Mouse (Mus musculus) G1E-ER4 (cell line): ENCODE measurements around the gene Cped1. TPM values are rescaled to one million over a fixed set of nuclear protein-coding genes. Genes with fewer than 3 reads are reported as not detected.

Source experiments
- GATA1 ChIP-seq: IDR thresholded peaks from one replicate; pipeline ENCODE4 v1.8.0; 2012; ENCODE audit warnings: low read length, inconsistent platforms
- polyA plus RNA-seq: library from polyadenylated mRNA; stranded (reverse); fragments of >175 nt; gene quantifications from 2 replicates; pipeline ENCODE4 v1.2.3, GENCODE M21; 2012

The Cped1 gene
- polyA plus RNA-seq, 1 experiment: not detected

DNA sequence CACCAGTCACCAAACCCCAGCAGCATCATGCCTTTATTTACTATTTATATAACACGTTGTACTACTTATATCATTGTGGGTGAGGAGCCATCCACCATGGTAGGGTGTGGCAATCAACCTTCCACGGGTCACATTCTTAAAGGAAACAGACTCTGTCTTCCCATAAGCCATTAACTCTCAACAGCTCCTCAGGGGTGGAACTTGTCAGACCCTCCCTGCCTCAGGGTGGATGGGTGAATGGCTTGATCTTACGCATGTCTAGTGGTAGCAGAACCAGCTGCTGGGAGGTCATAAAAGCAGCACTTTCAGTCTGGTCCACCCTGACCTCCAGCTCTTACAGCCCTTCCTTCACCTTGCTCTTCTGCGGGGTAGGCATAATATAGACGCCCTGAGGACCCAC, 100.3 kb downstream of the Cped1 start:
- TF ChIP-seq GATA1: no peak

DNA sequence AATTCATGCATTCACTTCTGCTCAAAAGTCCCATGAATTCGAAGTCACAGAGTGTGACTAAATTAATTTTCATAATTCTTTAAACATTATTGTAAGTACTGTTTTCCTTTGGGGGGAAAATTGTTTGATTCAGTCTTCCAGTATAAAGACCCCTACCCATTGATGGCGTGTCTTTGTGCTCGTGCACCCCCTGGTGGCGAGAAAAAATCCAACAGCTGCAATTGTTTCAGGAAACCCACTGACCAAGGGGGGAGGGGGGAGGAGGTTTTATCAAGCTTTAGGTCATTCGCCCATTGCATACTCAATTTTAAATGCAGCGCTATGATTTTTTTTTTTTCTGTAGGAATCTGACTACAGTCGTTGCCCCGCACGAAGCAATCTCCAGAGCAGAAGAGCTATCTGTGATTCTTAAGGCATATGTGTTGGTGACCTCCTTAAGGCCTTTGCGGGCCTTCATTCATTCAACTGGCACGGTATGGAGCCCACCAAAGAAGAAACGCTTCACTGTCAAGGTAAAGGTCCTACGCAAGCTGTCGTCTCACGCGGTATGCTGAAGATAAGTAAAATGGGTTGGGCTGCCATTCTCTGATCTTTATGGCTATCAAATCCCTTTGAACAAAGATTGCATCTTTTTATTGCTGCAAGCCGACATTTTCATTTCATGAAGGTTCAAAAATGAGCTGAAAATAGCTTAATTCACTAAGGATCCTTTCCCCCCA, 102.8 kb downstream of the Cped1 start:
- TF ChIP-seq GATA1: no peak

DNA sequence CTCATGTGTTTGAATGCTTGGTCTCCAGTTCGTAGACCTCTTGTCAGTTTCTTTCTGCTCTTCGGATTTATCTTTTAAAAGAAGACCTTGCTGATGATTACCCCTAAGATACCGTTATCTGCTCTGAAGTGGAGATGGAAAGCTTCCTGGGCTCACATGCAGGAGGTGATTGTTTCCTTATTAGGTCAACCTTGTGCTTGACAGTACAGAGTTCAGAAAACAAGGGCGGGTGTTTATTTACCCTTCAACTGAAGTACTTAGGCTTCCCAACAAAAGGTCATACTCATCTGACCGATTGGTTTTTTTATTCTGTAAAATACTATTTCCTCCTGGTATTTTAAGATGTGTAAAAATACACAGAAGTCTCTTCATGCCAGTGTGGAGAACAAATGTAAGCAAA, 106.1 kb downstream of the Cped1 start:
- TF ChIP-seq GATA1: no peak

DNA sequence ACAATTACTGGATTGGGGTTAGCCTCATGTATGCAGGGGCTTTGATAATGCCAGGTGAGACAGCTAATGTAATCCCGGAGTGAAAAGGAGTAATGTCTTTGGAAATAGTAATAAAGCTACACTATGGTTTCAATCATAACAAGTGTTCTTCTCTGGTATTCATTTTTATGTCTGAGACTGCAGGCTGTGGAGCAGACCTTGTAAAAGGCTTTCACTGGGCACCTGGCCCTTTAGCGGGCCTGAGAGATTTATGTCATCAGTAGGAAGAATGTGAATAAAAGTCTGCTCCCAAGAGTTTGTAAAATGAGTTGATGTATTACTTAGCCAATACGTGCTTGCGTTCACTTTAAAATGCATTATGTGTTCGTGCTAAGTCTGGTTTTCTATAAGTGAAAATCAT, 108.1 kb downstream of the Cped1 start:
- no peak for TF ChIP-seq GATA1

DNA sequence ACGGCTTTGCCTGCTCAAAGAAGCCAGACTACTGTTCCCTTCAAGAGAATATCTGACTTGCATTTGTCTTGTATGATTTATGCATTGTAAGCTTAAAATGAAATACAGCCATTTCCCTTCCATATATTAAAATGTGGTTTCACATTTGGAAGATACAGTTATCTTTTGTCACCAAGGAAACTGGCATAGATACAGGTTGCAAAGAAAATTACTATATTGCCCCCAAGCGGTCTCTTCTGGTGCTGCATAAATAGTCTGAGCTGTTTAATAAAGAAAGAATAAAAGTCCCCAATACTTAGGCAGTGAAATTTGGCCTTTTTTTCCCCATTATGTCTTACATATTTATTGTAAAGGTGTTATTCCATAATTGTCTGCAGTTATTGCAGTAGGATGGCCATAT, 112.0 kb downstream of the Cped1 start:
- TF ChIP-seq GATA1: no peak

- TF ChIP-seq GATA1: no peak
Observed at GRCm38 (mm10) chr6:22099832-22100231, 114.1 kb downstream of the Cped1 start.

DNA sequence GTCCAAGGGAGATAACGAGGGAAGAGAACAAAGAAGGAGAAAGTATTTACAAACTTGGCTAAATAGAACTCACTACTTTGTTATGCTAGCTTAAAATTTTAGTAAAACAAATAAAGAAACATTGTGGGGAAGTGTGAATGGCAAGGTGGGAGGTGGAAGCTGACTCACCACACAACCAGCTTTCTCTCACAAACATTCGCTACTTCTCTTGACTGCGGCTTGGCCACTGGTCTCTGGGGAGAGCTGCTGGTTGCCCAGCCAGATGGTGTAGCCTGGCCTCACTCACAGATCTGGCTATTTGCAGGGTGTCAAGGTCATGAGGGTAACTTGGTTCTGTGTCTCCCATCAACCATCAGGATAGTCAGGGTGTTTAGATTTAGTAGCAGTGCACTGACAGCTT, 116.2 kb downstream of the Cped1 start:
- TF ChIP-seq GATA1: no peak

DNA sequence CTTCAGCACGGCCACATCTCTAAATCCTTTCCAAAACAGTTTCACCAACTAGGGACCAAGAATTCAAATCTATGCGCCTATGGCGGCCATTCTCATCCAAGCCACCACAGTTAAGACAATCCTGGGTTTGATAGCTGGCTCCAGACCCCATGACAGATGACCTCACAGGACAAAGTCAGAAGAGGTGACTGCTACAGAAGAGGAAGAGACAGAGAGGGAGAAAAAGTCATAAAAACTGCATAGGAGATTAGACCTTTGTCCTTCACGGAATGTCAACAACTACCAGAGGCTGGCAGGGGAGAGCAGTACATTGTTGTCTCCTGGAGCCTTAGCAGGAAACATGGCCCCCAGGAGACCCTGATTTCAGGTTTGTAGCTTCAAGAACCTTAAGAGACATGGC, 117.0 kb downstream of the Cped1 start:
- TF ChIP-seq GATA1: no peak

DNA sequence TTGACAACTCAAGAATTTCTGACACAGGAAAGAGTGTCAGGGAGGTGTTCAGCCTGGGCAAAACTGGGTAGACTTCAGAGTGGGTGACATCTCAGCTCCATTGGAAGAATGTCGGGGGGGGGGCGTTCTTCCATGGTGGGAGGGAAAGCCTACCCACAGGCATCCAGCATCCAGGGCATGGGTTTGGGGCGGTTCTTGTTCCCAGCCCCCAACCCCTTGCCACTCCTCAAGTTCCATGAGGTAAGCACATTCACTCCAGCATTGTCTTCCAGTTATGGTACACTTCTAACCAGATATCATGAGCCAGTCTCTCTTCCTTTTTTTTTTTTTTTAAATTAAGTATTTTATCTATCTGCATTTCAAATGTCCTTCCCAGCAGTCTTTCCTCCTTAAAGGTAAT, 118.0 kb downstream of the Cped1 start:
- no peak for TF ChIP-seq GATA1

DNA sequence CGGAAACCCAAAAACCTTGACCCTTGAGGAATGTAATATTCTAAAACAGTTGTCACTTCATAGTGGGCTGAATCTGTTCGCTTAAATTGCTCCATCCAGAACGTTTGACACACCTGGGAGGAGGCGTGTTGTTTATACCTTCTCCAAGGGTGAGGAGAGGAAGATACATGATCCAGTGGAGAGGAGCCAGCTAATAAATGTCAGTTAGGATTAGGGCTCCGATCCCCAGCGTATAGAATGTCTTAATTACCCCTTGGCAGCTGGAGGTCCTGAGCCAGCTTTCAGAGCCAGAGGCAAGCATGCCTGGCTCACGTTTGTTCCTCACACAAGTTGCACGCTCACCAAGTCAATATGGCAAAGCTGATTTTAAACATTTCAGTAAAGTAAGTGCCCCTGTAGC, 118.5 kb downstream of the Cped1 start:
- TF ChIP-seq GATA1: no peak

- no peak for TF ChIP-seq GATA1
Observed at GRCm38 (mm10) chr6:22114079-22114478, 128.4 kb downstream of the Cped1 start.

DNA sequence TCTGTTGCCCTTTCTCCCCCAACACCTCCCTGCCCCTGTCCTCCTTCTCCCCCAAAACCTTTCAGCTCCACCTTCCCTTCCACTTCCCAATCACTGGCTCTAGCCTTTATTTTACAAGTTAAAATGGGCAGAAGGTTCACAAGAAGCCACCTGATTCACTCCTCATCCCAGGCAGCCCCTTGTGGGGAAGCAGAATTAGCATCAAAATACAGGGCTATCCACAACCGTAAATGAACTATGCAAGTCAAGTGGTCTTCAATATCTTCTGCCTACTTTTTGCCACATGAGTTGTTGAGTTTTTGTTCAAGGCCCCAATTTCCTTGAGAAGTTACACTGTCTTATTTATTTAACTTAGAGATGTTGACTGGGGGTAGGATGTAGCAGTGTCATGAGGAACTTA, 131.0 kb downstream of the Cped1 start:
- no peak for TF ChIP-seq GATA1

GRCm38 (mm10) chr6:22122080-22122479, 136.4 kb downstream of the Cped1 start:
- no peak for TF ChIP-seq GATA1

DNA sequence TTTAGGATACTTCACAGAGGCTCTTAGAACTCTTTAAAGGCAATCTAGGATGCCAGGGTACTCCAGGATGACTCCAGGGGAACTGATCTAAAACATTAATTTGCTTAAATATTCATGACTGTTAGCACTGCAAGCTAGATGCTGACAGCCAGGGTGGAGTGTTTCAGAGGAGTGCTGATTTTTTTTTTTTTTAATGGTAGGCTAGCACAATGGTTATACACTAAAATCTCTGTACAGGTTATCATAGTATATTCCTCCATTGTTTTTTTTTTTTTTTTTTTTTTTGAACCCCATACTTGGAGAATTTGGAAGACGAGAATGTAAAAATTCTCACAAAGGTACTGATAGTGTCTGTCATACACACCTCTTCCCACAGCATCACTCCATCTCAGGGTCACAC, 137.0 kb downstream of the Cped1 start:
- no peak for TF ChIP-seq GATA1

DNA sequence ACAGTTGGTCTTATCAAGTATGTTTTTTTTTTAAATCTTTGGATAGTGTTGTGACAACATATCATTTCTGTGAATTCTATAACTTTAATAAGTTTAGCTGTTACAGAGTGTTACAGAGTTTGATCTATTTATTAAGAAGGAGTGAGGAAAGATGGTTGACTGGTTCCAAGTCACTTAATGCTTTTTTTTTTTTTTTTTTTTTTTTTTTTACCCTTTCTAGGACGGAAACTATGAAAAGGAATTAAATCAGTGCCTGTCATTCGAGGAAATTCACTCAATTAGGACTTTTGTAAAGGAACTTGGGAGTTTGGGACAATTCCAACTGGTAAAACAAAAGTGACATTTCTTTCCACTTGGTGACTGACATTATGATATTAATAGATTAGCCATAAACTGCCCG, 137.6 kb downstream of the Cped1 start:
- TF ChIP-seq GATA1: no peak

- TF ChIP-seq GATA1: no peak
Observed at GRCm38 (mm10) chr6:22135038-22135631, 149.4 kb downstream of the Cped1 start.

DNA sequence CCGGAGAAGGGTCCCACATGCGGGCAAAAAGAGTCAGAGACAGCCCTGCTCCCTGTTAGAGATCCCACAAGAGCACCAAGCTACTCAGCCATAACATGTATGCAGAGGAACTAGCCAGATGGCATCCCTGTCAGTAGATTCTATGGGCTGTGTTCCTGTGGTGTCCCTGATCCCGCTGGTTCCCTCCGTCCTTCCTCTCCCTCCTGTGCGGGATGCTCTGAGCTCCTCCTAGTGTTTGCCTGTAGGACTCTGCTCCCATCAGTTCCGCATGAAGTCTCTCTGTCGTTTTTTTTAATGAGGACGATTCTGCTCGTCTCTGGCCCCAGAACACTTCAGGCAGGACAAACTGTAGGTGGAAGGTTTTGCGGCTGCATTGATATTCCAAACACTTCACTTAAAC, 151.1 kb downstream of the Cped1 start:
- TF ChIP-seq GATA1: no peak

- TF ChIP-seq GATA1: no peak
Observed at GRCm38 (mm10) chr6:22140786-22141185, 155.1 kb downstream of the Cped1 start.

GRCm38 (mm10) chr6:22147236-22147635, 161.5 kb downstream of the Cped1 start:
- no peak for TF ChIP-seq GATA1
